Mouse (Mus musculus): ENCODE measurements around the gene Cnnm3. TPM values are rescaled to one million over a fixed set of nuclear protein-coding genes. Genes with fewer than 3 reads are reported as not detected.

Gene Cnnm3
- polyA plus RNA-seq, 1 experiment = 13.0 TPM

DNA sequence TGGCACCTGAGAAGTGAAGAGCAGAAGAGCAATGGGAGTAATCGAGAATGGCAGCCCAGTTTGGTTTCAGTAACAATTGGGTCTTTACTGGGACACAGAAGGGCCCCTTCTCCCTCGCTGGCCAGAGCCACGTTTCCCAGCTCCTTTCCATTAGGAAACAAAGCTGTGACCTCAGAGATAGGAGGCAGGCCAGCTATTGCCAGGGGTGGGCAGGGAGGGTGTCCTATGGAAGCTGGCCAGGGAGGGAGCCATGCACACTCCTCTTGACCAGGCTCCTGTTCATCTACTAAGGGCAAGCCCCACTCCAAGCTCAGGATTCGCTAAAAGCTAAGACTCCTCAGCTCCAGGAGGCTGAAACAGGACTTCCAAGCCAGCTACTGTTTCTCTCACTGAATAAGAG lies 47.6 kb downstream of the Cnnm3 start:
- H3K4me3 ChIP-seq (ENCODE audit: low read depth, low read length) = no peak overlapping the region

GRCm38 (mm10) chr1:36559888-36560287 lies 48.2 kb downstream of the Cnnm3 start:
- Histone ChIP-seq H3K27me3 (ENCODE audit: control insufficient read depth, insufficient read depth, low read length) (peaks cover 12% of the 10 kb centered on the region), H3K4me1 (ENCODE audit: control insufficient read depth, insufficient read depth, insufficient read length, low read length) (peaks cover 12% of the 10 kb centered on the region), H3K36me3 (ENCODE audit: control insufficient read depth, insufficient read depth, low read length) (no peaks in the 10 kb centered on the region), H3K27ac (ENCODE audit: insufficient read depth, low read depth, low read length) (no peak overlapping the region), H3K4me3 (ENCODE audit: low read depth, low read length) (no peak overlapping the region)
- WGBS = 78% methylated on average over 5 of the region's 5 CpGs
- TF ChIP-seq POLR2A (IDR thresholded peaks at IDR 0.05; ENCODE audit: low read depth, low read length) (no peak), CTCF (IDR thresholded peaks at IDR 0.05; ENCODE audit: extremely low read depth, insufficient read length, insufficient replicate concordance, low read depth, low read length) (no peak)

More for the DNA sequence above, 47.6 kb downstream of the Cnnm3 start:
- H3K27ac ChIP-seq (ENCODE audit: insufficient read depth, low read depth, low read length) = no peak overlapping the region
- no peak for TF ChIP-seq POLR2A (IDR thresholded peaks at IDR 0.05; ENCODE audit: low read depth, low read length)
- no peak for TF ChIP-seq CTCF (IDR thresholded peaks at IDR 0.05; ENCODE audit: extremely low read depth, insufficient read length, insufficient replicate concordance, low read depth, low read length)
- H3K36me3 ChIP-seq (ENCODE audit: control insufficient read depth, insufficient read depth, low read length) = no peaks in the 10 kb centered on the region
- 59% methylated on average over 4 of the region's 4 CpGs for WGBS
- H3K4me1 ChIP-seq (ENCODE audit: control insufficient read depth, insufficient read depth, insufficient read length, low read length) = peaks cover 11% of the 10 kb centered on the region
- H3K27me3 ChIP-seq (ENCODE audit: control insufficient read depth, insufficient read depth, low read length) = peaks cover 12% of the 10 kb centered on the region

DNA sequence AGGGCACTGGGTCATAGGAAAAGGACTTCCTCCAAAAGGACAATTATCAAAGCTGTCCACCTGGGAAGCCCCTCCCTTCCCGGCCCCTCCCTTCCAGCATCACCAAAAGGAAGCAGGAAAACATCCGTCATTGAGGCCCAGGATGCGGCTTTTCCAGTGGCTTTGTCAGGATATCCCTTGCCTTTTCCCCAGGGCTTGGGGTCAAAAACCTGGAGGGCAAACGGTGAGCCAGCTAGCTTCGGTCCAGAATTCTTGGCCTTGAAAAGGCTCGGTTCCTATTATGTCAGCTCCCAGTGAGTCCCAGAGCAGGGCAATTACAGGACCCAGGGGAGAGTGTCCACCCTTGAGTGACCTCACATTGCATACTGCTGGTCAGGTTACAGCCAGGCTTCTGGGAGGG lies 49.2 kb downstream of the Cnnm3 start:
- Histone ChIP-seq H3K4me3 (ENCODE audit: low read depth, low read length) (no peak overlapping the region), H3K4me1 (ENCODE audit: control insufficient read depth, insufficient read depth, insufficient read length, low read length) (peaks cover 12% of the 10 kb centered on the region), H3K36me3 (ENCODE audit: control insufficient read depth, insufficient read depth, low read length) (no peaks in the 10 kb centered on the region), H3K27ac (ENCODE audit: insufficient read depth, low read depth, low read length) (no peak overlapping the region), H3K27me3 (ENCODE audit: control insufficient read depth, insufficient read depth, low read length) (peaks cover 12% of the 10 kb centered on the region)
- 85% methylated on average over 6 of the region's 6 CpGs for WGBS
- TF ChIP-seq CTCF (IDR thresholded peaks at IDR 0.05; ENCODE audit: extremely low read depth, insufficient read length, insufficient replicate concordance, low read depth, low read length) (no peak), POLR2A (IDR thresholded peaks at IDR 0.05; ENCODE audit: low read depth, low read length) (no peak)

DNA sequence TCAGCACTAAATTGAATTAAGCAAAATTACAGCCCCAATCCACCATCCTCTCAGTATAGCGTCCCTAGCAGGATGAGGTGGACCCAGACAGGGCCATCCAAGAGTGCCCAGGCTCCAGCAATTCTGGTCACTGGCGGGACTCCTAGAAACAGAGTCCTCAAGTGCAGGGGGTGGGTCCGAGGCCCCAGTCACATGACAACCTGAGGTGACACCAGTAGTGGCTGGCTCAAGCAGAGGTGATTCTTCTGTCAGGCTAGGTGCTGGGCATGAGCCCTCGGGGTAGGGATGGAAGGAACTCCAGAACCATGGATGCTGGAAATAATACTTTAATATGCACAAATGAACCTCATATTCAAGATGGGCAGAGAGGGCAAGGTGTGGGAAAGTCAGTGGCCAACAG lies 50.7 kb downstream of the Cnnm3 start:
- Histone ChIP-seq H3K4me1 (ENCODE audit: control insufficient read depth, insufficient read depth, insufficient read length, low read length) (peaks cover 8% of the 10 kb centered on the region), H3K27ac (ENCODE audit: insufficient read depth, low read depth, low read length) (no peak overlapping the region), H3K27me3 (ENCODE audit: control insufficient read depth, insufficient read depth, low read length) (0 out of 2 replicates have a peak, but pooled peaks cover 6% of the 10 kb centered on the region), H3K4me3 (ENCODE audit: low read depth, low read length) (no peak overlapping the region), H3K36me3 (ENCODE audit: control insufficient read depth, insufficient read depth, low read length) (no peaks in the 10 kb centered on the region)
- 82% methylated on average over 4 of the region's 4 CpGs for WGBS
- TF ChIP-seq CTCF (IDR thresholded peaks at IDR 0.05; ENCODE audit: extremely low read depth, insufficient read length, insufficient replicate concordance, low read depth, low read length) (no peak), POLR2A (IDR thresholded peaks at IDR 0.05; ENCODE audit: low read depth, low read length) (no peak)

DNA sequence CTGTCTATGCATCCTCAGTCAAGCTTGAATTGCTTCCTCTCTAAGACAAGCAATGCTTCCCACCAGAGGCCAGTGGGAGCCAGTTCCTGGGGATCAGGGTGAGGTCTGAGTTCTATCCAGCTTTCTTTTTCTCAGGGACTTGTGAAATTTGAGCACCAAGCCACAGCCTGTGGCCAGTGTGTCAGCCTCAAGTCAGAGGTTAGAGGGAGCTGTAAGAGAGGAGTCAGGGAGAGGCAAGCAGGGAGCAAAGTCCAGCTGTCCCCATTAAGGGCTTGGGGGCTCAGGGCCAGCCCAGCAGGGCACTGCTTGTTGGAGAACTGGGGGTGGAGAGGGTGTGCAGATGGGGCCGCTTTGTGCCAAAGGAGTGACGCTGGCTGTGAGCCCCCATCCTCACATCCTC lies 51.5 kb downstream of the Cnnm3 start:
- no peaks in the 10 kb centered on the region for H3K36me3 ChIP-seq (ENCODE audit: control insufficient read depth, insufficient read depth, low read length)
- TF ChIP-seq POLR2A (IDR thresholded peaks at IDR 0.05; ENCODE audit: low read depth, low read length) (no peak), CTCF (IDR thresholded peaks at IDR 0.05; ENCODE audit: extremely low read depth, insufficient read length, insufficient replicate concordance, low read depth, low read length) (no peak)
- no peak overlapping the region for H3K4me3 ChIP-seq (ENCODE audit: low read depth, low read length)
- no peak overlapping the region for H3K27ac ChIP-seq (ENCODE audit: insufficient read depth, low read depth, low read length)
- 89% methylated on average over 2 of the region's 2 CpGs for WGBS
- 0 out of 2 replicates have a peak, but pooled peaks cover 4% of the 10 kb centered on the region for H3K27me3 ChIP-seq (ENCODE audit: control insufficient read depth, insufficient read depth, low read length)
- peaks cover 8% of the 10 kb centered on the region for H3K4me1 ChIP-seq (ENCODE audit: control insufficient read depth, insufficient read depth, insufficient read length, low read length)

DNA sequence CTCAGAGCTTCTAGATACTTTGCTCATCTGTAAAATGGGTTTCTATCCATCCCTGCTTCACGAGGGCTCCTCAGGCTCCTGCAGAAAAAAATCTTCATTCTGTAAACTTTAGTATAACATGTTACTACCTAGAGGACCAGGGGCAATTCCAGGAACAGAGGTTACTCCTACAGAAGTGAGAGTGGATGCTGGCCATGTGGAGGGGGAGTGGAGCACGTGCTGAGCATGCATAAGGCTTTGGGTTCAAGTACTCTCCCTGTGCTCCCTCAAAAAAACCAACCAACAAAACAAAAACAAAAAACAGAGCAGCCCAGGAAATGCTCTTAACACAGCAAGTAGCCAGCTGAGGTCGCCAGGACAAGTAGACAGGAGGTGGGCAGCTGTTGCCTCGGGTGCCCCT lies 52.0 kb downstream of the Cnnm3 start:
- TF ChIP-seq CTCF (IDR thresholded peaks at IDR 0.05; ENCODE audit: extremely low read depth, insufficient read length, insufficient replicate concordance, low read depth, low read length) (no peak), POLR2A (IDR thresholded peaks at IDR 0.05; ENCODE audit: low read depth, low read length) (no peak)
- H3K4me1 ChIP-seq (ENCODE audit: control insufficient read depth, insufficient read depth, insufficient read length, low read length) = peaks cover 8% of the 10 kb centered on the region
- 0 out of 2 replicates have a peak, but pooled peaks cover 4% of the 10 kb centered on the region for H3K27me3 ChIP-seq (ENCODE audit: control insufficient read depth, insufficient read depth, low read length)
- 71% methylated on average over 4 of the region's 4 CpGs for WGBS
- peak overlapping the region; percentile 7; the same call in 1 of the 2 replicates for H3K27ac ChIP-seq (ENCODE audit: insufficient read depth, low read depth, low read length)
- no peak overlapping the region for H3K4me3 ChIP-seq (ENCODE audit: low read depth, low read length)
- H3K36me3 ChIP-seq (ENCODE audit: control insufficient read depth, insufficient read depth, low read length) = no peaks in the 10 kb centered on the region

GRCm38 (mm10) chr1:36564101-36564500 lies 52.4 kb downstream of the Cnnm3 start:
- Histone ChIP-seq H3K4me1 (ENCODE audit: control insufficient read depth, insufficient read depth, insufficient read length, low read length) (peaks cover 10% of the 10 kb centered on the region), H3K4me3 (ENCODE audit: low read depth, low read length) (no peak overlapping the region), H3K36me3 (ENCODE audit: control insufficient read depth, insufficient read depth, low read length) (no peaks in the 10 kb centered on the region), H3K27ac (ENCODE audit: insufficient read depth, low read depth, low read length) (peak overlapping the region; percentile 7; the same call in 1 of the 2 replicates), H3K27me3 (ENCODE audit: control insufficient read depth, insufficient read depth, low read length) (0 out of 2 replicates have a peak, but pooled peaks cover 4% of the 10 kb centered on the region)
- TF ChIP-seq CTCF (IDR thresholded peaks at IDR 0.05; ENCODE audit: extremely low read depth, insufficient read length, insufficient replicate concordance, low read depth, low read length) = no peak
- TF ChIP-seq POLR2A (IDR thresholded peaks at IDR 0.05; ENCODE audit: low read depth, low read length) = no peak
- 73% methylated on average over 6 of the region's 6 CpGs for WGBS

Data from small intestine, adult 2 months (tissue).